Mouse (Mus musculus) heart, adult 9 months (tissue): ENCODE results near the gene Rbm4b.

Source experiments
- DNase-seq, 2 experiments: peaks; one replicate each; pipeline ENCODE4 v3.0.0; 2022; ENCODE audit warnings: low spot score in 2 of 2

The Rbm4b gene

DNA sequence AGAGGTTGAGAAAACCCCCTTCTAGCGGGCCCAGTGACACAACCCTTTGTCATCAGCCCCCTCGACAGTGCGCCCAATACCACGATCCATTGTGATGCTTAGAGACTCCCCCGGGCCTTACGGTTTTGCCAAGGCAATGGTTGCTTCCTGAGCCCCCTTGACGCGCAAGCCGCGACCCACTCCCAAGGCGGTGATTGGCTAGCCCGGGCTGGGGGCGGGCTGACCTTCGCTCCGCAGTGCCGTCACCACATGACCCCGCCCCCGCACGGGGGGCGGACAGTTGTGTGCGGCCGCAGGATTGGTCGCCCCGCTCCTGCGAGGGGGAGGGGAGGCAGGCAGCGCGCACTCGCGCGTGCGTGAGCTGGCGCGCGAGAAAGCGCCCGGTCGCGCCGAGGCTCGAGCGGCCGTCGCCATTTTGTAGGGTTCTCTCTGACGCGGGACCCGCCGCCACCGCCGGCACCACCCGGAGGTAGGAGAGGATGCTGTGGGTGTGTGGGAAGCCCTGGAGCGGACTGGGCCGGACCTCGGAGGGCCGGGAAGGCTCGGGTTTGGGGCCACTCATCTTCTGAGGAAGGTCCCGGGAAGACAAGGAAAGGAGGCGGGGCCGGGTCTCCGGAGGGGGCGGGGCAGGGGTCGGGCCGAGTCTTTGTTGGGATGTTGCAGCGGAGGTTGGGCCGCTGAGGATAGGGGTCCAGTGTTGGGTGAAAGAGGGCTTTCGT is at the start of gene Rbm4b:
Gene Rbm4b, plus strand, starts transcription at position 305 of the 719 bp plus-strand sequence.
- peak; percentile 95 to 96 for DNase-seq

DNA sequence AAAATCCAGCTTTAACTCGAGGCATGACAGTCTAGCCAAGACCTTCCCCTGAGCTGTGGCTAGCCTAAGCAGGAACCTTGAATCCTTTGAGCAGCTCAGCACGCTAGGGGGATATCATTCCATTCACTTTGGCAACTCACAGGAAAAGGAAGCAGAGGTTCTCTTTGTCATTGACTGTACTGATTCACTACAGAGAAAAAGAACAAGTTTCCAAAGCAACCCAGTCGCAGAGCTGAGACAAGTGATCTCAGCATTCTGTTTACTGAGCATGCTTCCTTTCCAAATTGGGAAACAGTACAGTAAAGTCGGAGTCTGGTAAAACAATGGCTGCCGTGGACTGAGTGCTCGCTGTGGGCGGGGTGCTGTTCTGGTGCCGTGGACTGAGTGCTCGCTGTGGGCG is 47.5 kb upstream of the Rbm4b start:
- no peak for DNase-seq

DNA sequence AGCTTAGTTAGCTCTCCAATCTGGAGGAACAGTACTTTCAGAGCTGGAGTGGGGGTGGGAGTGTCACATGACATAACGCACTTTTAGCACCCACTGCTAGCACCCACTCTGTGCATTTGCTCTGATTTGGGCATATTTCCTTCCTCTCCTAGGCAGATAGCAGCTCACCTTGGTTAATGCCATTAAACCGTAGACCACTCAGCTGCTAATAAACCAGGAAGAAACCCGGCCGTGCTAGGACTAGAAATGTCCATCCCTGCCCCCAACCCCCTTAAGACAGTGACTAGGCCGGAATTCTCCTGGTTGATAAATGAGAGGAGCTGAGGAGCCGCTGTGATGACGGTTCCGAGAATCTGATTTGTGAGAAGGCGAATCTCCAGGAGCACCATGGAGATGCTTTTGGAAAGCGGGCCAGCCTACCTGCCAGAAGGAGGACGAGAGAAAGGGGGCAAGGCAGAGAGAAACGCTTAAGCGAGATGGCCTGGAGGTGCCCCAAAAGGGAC is 45.1 kb upstream of the Rbm4b start, which contains the start of gene Sptbn2:
Gene Sptbn2, plus strand, starts transcription at position 70 of the 503 bp plus-strand sequence.
- no peak for DNase-seq

DNA sequence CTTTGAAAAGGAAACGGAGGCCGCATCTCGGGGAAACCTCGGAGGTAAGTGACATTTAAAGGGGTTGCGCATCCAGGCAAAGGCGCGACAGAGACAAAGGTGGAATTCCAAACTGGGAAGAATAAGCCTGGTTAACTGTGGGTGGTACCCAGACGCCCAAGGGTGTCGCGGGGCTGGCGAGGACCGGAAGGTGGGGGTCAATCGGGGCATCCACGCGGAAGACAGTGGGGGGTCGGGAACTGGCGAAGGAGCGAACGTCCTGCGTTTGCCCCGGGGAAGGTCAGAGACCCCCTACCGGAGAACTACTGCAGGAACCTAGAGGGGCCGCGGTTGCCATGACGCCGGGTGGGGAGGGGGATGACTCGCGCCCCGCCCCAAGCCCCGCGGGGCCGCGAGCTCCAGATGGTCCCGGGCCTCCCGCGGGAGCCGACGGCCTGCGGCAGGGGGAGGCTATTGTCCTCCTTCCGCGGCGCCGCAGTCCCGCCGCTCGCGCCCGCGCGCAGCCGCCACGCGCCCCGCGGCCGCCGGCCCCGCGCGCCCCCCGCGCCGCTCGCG is 44.6 kb upstream of the Rbm4b start:
- DNase-seq: no peak

DNA sequence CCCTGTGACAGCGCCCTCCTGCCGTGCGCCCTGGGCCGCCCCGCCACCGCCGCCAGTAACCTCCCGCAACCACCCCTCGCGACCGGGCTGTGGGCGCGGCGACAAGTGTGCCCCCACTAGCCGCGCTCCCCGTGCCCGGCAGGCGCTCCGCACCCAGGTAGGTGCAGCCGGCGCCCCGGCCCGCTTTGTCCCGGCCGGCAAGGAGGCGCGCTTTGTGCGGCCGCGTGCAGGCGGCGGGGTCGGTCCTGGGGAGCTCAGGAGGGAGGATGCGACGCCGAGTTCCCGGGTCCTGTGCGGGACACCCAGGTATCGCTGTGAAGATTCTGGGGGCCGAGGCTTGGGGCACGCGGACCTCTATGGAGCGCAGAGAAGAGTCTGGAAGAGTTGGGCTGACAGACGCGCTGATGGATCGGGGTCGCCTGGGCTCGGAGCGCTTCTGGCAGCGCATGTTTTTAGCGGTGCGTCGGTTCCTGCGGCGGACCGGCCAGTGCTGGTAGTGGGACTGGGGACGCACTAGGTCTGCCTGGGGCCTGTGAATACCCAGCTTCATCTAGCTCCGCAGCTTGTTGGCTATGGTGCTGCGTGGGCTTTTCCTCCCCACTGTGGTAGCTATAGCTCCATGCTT is 44.0 kb upstream of the Rbm4b start:
- DNase-seq: no peak

DNA sequence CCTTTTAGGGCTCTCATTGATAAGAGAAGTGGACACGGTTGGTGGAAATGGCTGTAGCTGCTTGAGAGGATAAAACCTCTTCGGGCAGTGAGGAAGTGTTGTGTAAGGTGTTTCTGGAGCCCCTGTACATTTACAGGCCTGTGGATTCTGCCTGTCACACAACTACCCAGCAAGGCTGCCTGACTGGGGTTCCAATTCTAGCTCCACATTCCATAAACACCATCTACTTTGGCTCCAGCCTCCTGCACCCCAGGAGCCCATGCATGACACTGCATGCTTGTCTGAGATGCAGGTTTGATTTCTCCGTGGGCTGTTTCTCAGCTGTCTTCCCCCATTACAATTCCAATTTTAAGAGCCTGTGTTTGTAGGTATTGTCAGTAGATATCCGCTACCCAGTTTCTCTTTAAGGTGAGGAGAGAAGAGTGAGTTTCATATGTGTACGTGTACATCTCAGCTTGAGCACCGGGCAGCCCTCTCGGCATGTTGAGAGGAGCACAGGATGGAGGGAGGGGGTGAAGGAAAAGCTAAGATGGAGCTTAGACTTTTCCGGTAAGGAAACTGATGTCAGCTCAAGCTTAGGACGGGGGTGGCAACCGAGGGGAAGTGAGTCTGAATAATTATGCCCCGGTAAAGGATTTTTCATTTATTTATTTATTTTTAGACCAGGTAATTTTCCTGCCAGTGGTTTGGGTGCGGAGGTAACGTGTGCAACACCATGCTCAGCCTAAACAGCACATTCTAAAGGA is 43.3 kb upstream of the Rbm4b start:
- no peak for DNase-seq

DNA sequence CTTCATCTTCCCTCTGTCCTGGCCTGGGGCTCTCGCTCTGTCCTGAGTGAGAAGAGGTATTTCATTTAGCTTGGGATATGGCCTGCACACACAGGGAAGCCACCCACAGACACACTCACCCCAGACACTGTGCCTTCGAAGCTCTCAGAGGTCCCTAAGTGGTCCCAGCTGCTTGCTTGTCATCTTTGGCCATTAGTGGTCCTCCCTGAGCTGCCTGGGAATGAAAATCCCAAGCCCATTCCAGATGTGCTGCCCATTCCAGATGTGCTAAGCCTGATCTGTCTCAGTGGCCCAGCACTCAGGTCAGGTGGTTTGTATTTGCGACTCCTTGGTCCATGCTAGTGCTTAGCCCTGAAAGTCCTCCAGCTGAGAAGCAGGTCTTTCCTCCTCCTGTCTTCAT is 42.4 kb upstream of the Rbm4b start:
- no peak for DNase-seq

DNA sequence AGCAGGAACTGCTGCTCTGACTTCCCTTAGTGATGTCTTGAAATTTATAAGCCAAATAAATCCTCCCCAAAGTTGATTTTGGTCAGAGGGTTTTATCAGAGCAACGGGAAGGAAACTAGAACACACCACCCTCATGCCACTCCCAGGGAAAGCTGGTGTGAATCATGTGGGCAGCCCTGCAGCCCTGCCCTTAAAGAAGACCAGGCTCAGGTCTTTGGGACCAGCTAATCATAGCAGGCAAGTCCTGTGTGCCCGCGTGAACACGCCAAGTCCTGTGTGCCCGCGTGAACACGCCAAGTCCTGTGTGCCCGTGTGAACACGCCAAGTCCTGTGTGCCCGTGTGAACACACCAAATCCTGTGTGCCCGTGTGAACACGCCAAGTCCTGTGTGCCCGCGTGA is 39.5 kb upstream of the Rbm4b start:
- DNase-seq: no peak

DNA sequence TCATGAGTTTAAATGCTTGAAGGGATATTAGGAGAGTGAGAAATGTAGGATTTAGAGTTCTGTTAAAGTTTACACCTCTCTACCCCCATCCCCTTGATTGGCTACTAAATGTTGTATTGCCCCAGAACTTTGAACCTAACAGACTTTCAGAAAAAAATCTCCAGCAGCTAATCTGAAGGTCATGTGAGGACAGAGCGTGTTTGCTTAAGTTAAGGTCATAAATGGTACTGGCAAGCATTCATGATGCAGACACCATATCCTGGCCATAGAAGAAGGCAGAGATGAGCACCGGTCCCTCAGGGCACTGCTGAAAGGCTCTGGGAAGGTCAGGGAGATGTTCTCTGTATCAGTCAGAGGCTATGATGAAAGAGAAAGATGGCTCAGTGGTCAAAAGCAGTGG is 39.0 kb upstream of the Rbm4b start:
- DNase-seq: no peak

DNA sequence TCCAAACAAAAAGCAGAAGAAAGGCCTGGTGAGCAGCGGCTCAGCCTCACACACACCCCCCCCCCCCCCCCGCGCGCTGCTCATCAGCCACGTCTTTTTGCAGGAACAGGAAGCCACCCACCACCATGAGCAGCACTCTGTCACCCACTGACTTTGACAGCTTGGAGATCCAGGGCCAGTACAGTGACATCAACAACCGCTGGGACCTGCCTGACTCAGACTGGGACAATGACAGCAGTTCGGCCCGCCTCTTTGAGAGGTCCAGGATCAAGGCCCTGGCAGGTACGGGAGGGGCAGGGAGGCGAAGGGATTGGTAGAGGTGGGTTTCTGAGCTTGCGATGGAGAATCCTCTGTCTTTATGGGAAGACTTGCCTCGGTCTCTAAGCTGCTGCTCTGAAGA is 37.6 kb upstream of the Rbm4b start:
- DNase-seq: no peak

DNA sequence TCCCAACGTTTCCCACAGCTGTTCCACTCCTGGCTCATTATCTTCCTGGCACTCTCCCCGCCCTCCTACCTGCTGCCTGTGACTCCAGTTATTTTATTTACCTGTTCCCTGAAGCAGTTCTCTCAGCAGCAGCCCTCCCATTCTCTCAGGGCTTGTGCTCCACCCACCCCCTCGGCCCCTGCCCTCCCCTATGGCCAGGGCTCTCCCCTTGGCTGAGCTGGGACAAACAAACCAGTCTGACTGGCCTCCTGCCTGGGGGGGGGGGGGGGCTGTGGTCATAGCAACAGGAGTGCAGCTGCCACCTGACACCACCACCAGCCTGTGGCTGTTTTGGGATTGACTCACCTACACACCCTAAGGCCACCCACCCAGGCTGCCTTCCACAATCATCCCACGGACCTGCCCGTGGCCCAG is 36.9 kb upstream of the Rbm4b start:
- no peak for DNase-seq

DNA sequence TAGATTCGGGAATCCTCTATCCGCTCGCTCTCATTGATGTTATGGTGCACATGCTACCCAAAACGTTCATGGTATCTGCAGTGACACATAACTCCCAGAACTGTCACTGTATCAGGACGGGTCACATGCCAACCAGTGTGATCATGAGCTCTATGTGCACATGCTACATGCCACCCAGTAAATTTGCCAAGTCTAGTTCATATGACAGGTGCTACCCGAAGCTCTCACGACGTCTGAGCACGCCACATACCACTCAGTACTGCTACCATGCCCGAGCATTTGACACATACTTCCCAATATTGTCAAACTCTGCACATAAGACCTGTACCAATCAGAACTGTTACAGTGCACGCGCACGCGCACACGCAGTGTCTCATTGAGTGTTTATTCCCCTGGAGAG is 36.2 kb upstream of the Rbm4b start:
- DNase-seq: no peak

DNA sequence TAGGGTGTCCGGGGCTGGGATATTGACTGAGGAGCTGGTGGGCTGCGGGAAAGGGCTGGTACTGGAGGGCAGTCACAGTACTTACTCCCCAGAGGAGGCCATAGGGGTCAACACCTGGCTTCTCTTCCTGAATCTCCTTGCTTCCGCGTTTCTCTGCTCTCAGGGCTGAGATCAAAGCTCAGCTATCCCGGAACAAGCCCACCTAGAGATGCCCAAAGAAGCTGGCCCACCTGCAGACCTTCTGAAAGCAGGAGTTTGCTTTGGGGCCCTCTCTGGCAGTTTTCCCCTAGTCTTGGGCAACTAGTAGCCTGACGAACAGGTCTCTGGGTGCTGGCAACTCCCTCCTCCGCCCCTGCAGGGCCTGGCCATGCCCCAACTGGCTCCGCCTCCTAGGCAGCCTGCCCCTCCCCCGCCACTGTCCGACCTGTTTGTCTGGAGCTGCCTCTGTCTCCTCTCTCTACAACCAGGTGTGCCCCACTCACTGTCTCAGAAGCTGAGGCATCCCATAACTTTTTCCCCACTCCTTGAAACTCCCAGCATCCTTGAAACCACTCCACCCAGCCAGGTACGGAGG is 35.5 kb upstream of the Rbm4b start:
- DNase-seq: no peak

DNA sequence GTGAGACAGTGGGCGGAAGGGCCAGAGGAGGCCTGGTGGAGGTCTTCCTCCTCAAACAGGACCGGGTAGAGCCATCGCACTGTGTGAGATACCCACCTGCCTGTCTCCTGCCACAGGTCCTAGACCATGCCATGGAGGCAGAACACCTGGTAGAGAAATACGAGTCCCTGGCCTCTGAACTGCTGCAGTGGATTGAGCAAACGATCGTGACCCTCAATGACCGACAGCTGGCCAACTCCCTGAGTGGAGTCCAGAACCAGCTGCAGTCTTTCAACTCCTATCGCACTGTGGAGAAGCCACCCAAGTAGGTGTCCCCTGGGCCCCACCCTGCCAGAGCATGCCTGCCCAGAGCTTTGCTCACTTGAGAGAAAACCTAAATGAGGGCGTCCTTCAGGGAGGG is 27.1 kb upstream of the Rbm4b start:
- DNase-seq: no peak

DNA sequence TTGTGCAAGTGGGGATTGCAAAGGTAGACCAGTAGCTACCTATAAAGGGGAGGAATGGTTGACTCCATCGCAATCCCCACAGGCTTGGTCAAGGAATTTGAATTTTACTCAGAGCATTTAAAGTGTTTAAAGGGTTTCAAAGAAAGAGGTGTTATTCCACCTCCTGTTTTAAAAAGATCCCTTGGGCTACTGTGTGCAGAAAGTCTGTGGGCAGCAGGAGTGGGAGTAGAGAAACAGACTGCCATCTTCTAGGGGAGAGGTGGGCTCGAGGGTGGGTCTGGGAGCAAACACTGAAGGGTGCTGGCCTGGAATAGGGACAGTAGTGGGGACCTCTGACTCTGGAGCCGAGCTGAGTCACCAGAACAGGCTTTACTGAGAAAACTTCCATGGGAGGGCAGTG is 23.2 kb upstream of the Rbm4b start:
- no peak for DNase-seq

DNA sequence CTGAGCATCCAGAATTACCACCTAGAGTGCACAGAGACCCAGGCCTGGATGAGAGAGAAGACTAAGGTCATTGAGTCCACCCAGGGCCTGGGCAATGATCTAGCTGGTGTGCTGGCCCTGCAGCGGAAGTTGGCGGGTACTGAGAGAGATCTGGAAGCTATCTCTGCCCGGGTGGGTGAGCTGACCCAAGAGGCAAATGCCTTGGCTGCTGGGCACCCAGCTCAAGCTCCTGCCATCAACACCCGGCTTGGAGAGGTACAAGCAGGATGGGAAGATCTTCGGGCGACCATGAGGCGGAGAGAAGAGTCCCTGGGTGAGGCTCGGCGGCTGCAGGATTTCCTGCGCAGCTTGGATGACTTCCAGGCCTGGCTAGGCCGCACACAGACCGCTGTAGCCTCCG is 18.4 kb upstream of the Rbm4b start:
- DNase-seq: no peak

DNA sequence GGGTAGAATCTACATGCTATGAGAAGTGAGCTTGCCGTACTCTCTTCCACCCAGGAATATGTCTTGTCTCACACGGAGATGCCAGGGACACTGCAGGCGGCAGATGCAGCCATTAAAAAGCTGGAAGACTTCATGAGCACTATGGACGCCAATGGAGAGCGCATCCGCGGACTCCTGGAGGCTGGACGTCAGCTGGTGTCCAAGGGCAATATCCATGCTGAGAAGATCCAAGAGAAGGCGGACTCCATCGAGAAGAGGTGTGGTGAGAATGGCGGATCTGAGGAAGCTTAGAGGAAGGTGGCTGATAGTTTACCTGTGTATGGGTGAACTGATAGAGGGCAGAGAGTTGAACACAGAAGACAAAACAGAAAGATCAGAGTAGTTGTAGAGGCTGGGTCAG is 17.2 kb upstream of the Rbm4b start:
- no peak for DNase-seq

DNA sequence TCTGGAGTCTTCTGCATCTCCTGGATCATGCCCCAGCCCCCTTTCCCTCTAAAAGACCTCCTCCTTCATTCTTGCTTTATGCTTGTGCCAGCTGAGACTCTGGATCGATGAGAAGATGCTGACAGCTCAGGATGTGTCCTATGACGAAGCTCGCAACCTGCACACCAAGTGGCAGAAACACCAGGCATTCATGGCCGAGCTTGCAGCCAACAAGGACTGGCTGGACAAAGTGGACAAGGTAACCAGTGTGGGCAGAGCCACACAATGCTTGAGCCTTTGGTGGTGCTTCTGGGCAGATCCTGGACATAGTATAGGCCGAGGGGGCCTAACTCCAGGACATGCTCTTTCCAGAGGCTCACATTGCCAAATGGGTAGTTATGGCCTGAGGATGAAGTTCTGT is 16.5 kb upstream of the Rbm4b start:
- no peak for DNase-seq

DNA sequence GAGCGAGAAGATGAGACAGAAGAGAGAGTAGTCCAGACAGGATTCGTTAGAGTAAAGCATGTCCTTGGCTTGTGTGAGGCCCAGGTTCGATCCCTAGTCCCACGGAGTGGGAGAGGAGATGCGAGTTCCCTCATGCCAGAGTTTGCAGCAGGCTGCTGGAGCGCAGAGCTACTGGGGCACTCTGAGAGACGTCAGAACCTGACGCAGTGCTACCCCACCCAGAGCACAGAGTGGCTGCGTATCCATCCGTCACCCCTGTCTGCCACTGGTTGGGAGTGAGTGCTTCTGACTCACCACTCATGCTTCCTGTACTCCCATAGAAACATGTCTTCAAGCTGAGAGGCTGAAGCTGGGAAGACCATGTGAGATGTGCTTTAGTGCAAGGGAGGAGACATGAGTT is 14.8 kb upstream of the Rbm4b start:
- DNase-seq: no peak

DNA sequence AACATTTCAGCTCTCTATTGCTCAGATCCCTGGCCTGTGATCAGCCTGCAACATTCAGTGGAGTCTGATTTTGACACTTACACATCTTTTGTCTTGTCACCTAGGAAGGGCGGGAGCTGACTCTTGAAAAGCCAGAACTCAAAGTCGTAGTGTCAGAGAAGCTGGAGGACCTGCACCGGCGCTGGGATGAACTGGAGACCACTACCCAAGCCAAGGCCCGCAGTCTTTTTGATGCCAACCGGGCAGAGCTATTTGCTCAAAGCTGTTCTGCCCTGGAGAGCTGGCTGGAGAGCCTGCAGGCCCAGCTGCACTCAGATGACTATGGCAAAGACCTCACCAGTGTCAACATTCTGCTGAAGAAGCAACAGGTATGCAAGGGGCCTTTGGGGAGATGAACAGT is 14.1 kb upstream of the Rbm4b start:
- no peak for DNase-seq

DNA sequence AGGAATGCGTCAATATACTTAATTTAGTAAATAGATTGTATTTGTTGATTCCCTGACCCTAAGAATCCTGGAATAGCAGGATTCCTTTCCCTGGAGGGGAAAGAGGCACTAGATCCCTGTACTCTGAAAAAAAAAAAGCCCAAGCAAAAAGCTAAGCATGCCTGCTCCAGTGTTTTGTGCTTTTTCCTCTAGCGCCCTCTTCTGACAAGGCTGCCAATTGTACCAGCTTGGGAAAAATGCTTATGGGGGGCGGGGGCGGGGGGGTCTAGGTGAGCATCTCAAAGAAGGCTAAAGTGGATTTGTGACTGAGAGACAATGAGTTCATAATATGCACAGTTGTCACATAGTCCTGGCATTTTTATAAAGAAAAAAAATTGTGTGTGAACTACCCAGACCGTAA is 12.8 kb upstream of the Rbm4b start:
- DNase-seq: no peak

DNA sequence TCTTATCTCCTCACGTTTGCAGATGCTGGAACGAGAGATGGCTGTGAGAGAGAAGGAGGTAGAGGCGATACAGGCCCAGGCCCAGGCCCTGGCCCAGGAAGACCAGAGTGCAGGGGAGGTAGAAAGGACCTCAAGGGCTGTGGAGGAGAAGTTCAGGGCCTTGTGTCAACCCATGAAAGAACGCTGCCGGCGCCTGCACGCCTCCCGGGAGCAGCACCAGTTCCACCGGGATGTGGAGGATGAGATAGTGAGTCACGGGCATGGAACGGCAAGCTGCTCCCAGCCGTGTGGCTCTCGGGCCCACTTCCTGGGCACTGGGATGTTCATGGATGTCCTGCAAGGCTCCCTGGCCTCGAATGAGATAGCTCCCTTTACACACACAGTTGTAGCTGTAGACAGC is 12.3 kb upstream of the Rbm4b start:
- no peak for DNase-seq
